Mouse (Mus musculus) adrenal gland, adult 18-20 months (tissue): ENCODE measurements around the gene Bcl2l2. TPM values are rescaled to one million over a fixed set of nuclear protein-coding genes. Genes with fewer than 3 reads are reported as not detected.

ENCODE experiments used
- DNase-seq, 2 experiments: peaks; one replicate each; pipeline ENCODE4 v3.0.0; 2021 to 2022; ENCODE audit warnings: low spot score in 2 of 2
- long read RNA-seq, 2 experiments: library from polyadenylated mRNA; stranded (forward); transcript quantifications; one replicate each; pipeline ENCODE4 v2.0.0; 2021
- total RNA-seq, 2 experiments: library from RNA; stranded (reverse); gene quantifications; 1 replicate in 1 of 2; 2 replicates in 1 of 2; pipeline ENCODE4 v1.2.3; 2021

Bcl2l2 gene
- total RNA-seq: 10 to 100 TPM; 53.1 to 59.3 TPM
- long read RNA-seq, experiment 1, partial matches to known transcripts: 0 of 1 reads
- long read RNA-seq, experiment 1, other reads (novel, unspliced or antisense): 0 of 1 reads
- long read RNA-seq, experiment 2, partial matches to known transcripts: 0 of 4 reads
- long read RNA-seq, experiment 2, other reads (novel, unspliced or antisense): 1 of 4 reads

DNA sequence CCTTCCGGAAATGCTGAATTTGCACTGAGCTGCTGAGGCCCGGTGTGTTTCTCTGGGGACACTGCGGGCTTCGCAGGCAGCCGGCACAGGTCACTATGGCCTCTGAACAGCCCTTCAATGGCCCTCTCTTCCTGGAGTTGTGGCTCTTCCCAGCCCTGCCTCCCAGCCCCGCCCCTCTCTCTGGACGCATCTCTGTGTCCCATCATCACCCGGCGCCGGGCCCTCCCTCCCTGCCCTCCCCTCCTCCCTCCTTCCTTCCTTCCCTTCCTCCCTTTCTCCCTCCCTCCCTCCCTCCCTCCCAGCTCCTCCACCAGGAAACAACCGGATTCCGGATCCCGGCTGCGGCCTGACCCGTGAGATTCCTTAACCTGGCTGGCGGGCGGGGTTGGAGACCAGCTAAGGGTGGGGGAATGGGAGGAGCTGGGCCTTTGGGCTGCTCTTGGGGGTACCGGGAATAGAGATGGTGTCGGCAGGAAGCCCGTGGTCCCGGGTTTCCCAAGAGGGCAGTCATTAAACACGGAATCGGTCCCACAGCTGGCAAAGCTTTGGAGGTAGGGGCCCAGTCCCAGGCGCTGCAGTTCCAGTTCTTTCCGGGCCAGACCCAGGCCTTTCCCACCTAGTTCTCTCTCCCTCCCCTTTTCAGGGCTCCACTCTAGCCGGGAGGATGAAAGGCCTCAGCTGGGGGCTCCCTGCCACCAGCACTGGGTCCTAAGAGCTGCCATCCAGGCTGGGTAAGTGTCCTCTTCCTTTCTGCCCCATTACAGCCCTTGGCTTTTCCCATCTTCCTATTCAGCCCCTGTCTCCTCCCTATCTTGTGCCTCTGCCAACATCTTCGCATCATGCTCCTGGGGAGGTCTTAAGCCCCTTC is at the start of gene Bcl2l2, which contains the start of gene Gm20521:
Bcl2l2 (plus strand) TSS at position 224 of the 868 bp plus-strand sequence.
Gm20521 (plus strand) TSS at position 288 of the 868 bp plus-strand sequence.
- DNase-seq: peak; percentile 72 to 74

DNA sequence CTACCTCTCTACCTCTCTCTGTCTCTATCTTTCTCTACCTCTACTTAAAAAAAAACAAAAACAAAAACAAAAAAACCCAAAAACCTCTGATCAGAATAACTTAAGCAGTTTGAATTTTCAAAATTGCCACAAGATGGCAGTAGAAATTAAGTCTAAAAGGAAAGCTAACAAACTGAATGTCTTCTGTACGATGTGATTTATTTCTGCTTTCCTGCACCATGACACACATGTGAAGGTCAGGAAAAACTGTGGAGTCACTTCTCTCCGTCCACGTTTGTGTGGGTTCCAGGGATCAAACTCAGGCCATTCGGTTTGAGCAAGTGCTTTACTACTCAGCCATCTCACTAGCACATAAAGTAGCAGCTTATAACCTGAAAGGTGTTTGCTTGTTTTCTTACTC is 39.7 kb upstream of the Bcl2l2 start:
- DNase-seq: peak in 1 of 2 experiments; percentile 29

DNA sequence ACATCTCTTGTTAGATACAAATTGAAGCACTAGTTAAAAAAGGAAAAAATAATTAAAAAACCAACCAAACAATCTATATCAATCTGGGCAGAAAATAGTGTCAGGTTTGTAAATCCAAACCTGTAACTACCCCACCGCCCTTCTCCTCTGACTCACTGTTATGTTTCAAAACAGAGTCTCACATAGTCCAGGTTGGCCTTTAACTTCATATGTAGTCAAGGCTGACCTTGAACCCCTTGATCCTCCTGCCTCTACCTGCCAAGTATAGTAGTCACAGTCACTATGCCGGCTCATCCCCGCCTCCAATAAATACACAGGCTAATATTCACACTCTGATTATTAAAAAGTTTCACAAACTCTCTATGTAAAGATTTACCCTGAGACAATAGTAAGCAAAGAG is 27.5 kb upstream of the Bcl2l2 start:
- DNase-seq: no peak

DNA sequence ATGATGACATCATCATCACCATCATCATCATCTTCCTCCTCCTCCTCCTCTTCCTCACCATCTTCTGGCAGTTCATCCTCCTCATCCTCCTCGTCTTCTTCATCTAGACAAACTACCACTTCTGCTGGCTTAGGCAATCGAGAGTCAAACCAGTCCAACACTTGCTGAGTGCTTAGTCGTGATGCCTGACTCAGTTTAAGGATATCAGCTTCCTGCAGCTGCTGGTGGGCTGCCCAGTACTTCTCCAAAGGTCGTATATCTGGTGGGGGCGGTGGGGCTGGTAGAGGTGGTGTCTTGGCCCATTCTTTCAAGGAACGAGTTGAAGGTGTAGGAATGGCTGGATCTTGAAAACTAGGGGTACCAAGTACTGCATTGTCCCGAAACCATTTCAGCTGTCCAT is 26.5 kb upstream of the Bcl2l2 start:
- no peak for DNase-seq

DNA sequence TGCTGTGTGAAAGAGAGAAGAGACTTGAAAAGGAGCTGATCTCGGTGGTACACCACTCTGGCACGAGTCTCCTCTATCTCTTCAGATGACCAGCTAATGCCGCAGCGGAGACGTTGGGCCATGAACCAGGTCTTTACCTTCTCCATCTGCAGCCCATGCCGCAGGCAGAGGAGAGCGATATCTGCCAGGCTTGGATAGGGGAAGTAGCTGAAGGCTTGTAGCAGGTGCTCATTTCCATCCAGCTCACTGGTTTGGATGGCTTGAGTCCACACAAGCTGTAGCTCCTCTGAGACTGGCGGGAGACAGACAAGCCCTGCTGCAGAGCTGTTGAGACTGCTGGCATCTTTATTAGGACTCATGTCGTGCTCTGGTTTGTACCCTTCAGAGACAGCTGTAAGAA is 25.3 kb upstream of the Bcl2l2 start:
- DNase-seq: no peak

DNA sequence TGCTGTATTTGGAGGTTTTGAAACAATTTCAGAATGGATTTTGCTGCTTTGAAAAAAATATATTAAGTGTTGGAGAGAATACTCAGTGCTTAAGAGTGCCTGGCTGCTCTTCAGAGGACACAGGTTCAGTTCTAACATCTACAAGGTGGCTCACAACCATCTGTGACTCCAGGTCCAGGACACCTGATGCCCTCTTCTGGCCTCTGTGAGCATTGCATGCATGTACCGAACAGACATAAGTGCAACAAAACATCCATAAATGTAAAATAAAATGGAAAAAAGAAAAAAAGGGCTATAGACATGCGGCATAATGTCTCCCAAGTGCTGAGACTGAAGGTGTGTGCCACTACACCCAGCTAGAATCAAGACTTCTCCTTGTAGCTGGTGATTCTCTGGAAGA is 22.7 kb upstream of the Bcl2l2 start:
- DNase-seq: peak; percentile 43 to 65

DNA sequence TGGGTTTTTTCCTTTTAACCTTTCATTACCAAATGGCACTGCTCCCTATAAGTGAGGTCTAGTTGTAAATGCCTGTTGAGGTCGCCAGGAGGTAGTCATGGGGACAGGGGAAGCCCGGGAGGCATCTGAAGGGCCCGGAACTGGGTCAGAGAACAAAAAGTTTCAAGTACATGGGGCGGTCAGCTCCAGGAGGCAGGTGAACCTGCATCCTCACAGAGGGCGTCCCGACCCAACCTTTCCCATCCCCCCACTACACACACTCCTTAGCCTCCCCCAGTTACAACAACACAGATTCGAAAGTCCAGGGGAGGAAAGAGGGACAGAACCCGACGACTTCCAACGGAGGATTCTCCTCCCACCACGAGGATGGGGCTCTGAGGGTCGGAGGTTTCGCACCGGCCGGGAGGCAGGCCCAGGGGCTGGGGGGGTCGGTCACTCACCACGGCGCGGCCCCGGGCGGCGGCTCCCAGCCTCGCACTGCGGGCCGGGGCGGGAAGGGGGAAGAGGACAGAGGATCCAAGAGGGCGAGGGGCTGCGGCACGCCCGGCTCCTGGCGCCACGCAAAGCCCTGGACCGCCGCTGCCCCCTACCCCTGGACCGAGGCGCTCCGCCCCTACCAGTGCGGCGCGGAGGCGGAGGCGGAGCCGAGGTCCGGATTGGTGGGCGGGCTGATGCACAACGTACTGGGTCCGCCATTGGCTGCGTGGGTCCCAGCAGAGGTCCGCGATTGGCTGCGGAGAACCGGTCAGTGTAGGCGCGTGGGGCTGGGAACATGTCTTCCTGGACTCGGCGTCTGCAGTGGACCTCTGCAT is 19.5 kb upstream of the Bcl2l2 start:
- peak; percentile 84 to 85 for DNase-seq

DNA sequence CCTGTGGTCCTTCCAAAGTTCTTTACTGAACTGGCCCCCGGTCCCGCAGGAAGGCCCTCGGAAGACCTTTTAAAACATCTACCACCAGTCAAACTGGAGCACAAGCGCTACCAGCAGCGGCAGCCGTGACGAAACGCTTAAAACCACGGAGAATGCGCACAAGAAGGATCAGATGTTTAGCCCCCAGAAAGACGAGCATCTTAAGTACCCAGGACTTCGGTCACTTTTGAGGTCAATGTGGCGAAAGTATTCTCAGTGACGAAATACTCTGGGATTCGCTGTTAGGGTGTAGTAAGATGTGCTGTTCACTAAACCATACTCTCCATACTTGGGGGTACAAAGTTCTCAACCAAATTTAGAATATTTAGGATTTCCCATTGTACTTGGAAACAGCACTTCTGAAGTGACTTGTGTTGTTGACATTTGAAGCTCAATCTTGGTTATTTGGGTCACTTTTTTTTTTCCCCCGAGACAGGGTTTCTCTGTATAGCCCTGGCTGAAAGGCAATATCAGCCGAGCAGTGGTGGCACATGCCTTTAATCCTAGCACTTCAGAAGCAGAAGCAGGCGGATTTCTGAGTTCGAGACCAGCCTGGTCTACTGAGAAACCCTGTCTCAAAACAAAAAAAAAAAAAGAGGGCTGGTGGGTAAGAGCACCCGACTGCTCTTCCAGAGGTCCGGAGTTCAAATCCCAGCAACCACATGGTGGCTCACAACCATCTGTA is 18.7 kb upstream of the Bcl2l2 start:
- no peak for DNase-seq

DNA sequence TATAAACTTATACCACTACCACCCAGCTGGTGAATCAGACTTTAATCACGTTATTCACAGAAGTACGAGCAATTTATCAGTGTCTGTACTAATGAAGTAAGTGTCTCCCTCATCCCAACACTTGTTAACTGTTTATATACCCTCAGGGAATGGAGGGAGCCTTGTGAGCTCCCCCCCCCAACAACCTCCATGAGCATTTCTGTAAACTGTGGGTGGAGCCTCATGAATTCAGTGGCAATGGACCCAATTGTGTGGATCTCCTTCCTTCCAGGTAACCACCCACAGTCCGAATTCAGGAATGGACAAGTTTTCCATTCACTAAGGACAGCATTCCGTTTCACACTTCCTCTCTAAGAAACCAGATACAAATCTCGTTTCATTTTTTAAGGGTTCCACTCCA is 17.6 kb upstream of the Bcl2l2 start:
- no peak for DNase-seq

DNA sequence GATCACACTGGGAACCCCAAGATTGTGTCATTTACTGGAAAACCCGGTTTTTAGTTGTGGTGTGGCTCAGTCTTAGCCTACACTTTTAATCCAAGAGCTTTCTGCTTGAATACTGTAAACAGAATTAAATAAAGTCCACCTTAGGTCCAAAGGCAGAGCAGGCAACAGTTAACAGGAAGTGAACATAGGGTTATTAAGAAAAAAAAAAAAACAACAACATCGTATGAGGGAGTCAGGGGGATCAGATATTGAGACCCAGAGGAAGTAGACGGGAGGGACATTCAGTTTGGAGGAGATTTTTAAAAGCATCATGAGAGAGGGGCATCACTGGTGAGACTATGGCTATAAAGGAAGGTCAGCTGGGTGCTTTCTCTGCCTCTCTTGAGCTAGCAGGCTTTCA is 16.9 kb upstream of the Bcl2l2 start:
- DNase-seq: no peak

DNA sequence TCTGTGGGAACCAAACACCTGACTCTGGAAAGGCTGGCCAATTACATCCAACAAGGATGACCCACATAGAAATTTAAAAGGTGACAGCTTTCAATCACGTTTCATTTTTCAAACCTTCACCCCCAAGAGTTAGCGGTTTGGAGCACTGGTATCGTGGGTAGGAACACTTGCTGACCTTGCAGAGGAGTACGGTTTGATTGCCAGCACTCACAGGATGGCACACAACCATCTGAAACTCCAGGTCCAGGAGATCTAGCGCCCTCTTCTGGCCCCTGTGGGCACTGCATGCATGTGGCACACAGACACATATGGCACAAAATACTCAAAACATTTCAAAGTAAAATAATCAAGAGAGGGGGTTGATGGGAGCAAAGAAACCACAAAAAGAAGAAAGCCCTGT is 16.2 kb upstream of the Bcl2l2 start:
- no peak for DNase-seq

DNA sequence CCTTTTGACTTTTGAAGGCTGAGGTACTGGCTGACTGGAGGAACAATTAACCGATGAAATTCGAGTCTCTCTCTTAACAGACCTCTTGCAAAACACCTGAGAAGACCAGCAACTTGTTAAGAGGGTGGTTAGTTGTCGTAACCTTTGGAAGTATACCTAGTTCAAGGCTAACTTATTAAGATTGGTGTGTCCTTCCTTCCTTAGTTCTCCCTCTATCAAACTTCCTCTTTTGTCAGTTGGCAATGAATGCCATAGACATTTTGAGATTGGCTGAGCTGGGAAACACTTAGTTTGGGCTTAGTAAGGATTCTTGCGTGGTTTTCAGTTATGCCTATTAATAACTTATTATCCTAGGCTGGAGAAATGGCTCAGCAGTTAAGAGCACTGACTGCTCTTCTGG is 15.2 kb upstream of the Bcl2l2 start:
- DNase-seq: no peak

DNA sequence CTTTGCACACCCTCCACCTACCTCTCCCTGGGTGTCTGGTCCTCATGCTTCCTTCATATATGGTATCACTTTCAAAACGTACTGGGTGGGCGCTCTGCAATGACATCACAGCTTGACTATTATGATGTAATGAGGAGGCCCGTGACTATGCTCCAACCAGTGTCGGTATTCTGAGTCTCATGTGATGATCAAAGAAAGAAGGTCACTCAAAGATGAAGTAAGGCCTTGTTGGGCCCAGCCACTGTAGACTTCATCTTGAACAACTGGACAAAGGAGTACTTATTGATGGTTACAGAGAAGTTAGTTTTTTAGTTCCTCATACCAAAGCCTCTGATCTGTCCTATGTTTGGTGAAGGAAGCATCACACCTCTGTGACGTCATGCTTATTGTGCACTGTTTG is 12.3 kb upstream of the Bcl2l2 start, which contains the start of gene Homez:
Homez (minus strand) TSS at position 101 of the 400 bp plus-strand sequence.
- DNase-seq: no peak

DNA sequence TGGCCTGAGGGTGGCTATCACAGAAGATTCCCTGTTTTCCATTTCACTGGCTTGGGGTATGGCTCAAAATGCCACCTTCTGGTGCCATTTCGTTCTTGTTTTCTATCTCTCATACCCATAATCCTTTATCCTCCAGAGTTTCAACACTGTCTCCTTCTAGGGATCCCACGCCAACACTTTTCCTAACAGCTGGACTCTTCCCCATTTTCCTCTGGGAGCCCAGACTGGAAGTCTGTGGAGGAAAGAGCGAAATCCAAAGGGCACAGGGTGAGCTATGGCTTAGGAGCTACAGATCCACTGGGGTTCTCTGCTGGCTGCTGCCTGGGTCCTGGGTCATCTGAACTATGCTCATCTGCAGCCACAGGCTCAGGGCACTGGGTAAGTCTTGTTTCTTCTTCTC is 9.0 kb upstream of the Bcl2l2 start:
- no peak for DNase-seq

DNA sequence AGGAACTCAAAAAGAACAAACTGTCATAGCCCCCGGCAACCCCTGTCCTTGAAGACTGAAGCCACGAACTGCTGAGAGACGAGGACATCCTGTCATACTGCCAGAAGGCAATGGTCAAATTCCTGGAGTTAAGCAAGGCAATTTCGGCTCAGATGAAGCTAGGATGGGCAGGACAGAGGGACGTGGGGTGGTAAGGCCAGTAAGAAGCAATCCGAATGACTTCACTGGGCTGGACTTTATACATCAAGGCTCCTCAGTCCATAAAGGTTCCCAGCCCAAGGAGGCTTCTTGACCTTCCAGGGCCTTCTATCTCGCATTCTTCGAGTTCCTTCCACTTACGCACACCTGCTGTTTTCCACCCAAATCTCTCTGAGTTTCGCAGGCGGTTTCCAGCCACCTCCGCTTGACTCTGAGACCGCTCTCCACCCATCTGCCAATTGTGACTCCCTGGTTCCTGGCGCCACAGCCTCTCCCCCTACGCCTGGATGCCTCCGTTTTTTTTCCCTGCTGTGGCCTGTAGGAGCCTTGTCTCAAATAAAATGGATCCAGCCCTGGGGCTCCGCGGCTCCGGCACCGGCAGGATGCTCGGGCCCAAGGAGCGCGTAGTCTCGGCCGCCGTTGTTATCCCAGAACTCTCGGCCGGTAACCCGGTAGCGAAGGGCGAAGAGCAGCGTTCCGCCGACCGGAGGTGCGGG is 7.2 kb upstream of the Bcl2l2 start:
- peak in 1 of 2 experiments; percentile 29 for DNase-seq

DNA sequence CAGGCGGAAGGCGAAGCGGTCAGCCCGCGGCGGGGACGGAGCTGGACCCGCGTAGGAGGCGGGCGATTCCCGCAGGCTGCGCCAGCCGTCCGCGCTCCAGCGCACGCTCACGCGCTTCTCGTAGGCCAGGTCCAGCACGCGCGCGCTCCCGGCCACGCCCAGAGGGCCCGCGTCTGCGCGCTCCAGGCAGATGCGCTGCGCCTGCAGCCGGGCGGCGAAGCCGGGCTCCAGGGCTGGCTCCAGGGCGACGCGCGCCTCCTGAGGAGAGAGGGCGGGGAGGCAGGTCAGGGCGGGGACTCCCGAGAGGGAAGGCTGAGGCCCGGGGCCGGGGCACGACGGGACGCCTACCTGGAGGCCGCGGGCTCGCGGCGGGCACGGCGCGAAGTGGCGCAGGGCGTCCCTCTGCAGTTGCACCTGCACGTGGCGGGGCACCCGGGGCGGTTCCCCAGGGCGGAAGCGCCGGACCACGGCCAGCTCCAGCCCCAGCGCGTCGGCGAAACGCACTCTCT is 6.6 kb upstream of the Bcl2l2 start:
- DNase-seq: peak; percentile 88

DNA sequence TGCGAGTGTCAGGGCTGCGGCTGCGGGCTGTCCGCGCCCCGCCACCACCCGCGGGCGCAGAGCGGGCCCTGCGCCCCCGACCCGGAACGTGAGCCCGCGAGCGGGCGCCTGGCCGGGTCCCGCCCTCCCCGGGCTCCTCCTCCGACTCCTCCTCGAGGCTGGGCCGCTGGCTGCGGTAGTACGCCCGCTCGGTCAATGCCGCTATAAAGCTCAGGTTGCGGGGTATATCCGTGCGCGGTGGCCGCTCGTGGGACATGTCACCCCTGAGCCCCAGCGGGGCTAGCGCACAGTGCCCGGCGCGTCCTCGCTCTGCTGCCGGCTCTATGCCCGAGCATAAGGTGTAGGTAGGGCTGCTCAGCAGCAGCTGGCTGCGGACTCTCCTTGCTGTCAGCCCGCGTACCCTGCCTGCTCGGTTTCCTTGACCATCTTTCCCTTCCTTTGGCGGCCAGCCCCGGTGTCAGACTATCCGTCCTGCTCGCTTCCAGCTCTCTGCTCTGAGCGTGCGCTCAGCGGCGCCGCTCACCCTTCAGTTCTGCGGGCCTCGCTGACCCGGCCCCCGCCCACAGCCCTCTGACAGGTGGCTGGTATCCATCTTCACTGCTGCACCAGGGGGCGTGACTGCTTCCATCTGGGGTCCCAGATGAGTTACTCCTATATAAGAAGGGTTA is 6.0 kb upstream of the Bcl2l2 start, which contains the start of gene Ppp1r3e:
Ppp1r3e (minus strand) TSS at position 503 of the 668 bp plus-strand sequence.
- DNase-seq: peak; percentile 71 to 80

DNA sequence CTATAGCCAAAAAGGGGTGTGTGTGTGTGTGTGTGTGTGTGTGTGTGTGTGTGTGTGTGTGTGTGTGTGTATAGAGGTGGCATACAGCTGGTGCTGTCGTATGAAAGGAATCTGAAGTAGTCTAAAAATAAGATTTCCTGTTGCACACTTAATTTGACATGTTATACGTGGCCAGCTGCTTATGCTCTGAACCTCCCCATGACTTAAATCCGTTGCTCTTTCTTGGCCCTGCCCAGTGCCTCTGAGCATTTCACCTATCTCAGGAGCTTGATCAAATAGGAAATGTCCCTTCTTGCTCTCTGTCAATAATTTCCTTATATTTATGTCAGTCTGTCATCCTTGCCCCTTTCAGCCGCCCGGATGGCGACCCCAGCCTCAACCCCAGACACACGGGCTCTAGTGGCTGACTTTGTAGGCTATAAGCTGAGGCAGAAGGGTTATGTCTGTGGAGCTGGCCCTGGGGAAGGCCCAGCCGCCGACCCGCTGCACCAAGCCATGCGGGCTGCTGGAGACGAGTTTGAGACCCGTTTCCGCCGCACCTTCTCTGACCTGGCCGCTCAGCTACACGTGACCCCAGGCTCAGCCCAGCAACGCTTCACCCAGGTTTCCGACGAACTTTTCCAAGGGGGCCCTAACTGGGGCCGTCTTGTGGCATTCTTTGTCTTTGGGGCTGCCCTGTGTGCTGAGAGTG is 990 bp downstream of the Bcl2l2 start:
- DNase-seq: no peak

DNA sequence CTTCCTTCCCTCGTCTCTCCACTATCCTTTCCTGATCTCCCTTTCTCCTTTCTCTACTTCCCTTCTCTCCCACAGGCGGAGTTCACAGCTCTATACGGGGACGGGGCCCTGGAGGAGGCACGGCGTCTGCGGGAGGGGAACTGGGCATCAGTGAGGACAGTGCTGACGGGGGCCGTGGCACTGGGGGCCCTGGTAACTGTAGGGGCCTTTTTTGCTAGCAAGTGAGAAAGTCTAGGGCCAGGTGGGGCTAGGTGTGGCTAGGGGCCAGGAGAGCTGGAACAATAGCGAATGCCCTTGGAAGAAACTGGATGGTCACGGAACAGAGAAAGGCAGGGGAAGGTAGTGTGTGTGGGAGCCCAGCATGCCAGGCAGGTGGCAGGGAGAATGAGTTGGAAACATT is 2.1 kb downstream of the Bcl2l2 start:
- no peak for DNase-seq
